Mouse (Mus musculus) layer of hippocampus, adult 2 months (tissue): ENCODE measurements around the gene Wdr4. TPM values are rescaled to one million over a fixed set of nuclear protein-coding genes. Genes with fewer than 3 reads are reported as not detected.

ENCODE experiments used
- DNase-seq, 2 experiments: peaks; one replicate each; pipeline ENCODE4 v3.0.0; 2022; ENCODE audit warnings: low spot score in 2 of 2
- H3K27ac ChIP-seq: fragments of 200-600 bp; 2 replicates; pipeline ENCODE4 v1.8.1; 2022
- H3K4me3 ChIP-seq: fragments of 200-600 bp; 2 replicates; pipeline ENCODE4 v1.8.1; 2022; ENCODE audit warnings: mild to moderate bottlenecking
- CTCF ChIP-seq: fragments of 200-600 bp; conservative IDR thresholded peaks from 2 replicates; pipeline ENCODE4 v1.8.1; 2022; ENCODE audit warnings: antibody characterized with exemption, mild to moderate bottlenecking, moderate library complexity
- total RNA-seq, 2 experiments: library from RNA; stranded (reverse); gene quantifications; 2 replicates each; pipeline ENCODE4 v1.2.3; 2021

Wdr4 gene
- total RNA-seq, 2 experiments from 2014 or later = 25.9 to 29.9 TPM

- H3K4me3 ChIP-seq = no peak overlapping the region
- DNase-seq = no peak
- H3K27ac ChIP-seq = no peak overlapping the region
- TF ChIP-seq CTCF = peak; percentile 62
These were observed 18.9 kb downstream of the Wdr4 start for GRCm38 (mm10) chr17:31500908-31501307.

- no peak for TF ChIP-seq CTCF
- H3K4me3 ChIP-seq = no peak overlapping the region
- no peak for DNase-seq
- H3K27ac ChIP-seq = no peak overlapping the region
These were observed 19.4 kb downstream of the Wdr4 start for GRCm38 (mm10) chr17:31500416-31500815.

GRCm38 (mm10) chr17:31499725-31500124 is 20.1 kb downstream of the Wdr4 start:
- Histone ChIP-seq H3K4me3 (no peak overlapping the region), H3K27ac (no peak overlapping the region)
- DNase-seq = no peak
- no peak for TF ChIP-seq CTCF

DNA sequence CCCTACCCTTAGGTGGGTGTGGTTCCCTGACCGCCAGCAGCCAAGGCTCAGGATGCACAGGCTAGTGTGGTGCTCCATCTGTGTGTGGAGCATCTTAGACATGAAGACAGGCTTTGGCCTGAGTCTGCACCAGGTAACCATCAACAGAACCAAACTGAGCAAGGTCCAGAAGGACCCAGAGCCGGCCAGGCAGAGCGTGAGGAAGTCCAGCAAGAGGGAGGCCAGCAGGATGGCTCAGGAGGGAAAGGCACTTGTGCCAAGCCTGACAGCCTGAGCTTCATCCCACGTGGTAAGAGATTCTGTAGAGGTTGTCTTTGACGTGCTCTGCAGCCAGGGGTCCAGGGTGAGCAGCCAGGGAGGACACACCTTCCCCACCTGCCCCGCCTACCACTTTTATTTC is 22.1 kb downstream of the Wdr4 start:
- TF ChIP-seq CTCF = no peak

DNA sequence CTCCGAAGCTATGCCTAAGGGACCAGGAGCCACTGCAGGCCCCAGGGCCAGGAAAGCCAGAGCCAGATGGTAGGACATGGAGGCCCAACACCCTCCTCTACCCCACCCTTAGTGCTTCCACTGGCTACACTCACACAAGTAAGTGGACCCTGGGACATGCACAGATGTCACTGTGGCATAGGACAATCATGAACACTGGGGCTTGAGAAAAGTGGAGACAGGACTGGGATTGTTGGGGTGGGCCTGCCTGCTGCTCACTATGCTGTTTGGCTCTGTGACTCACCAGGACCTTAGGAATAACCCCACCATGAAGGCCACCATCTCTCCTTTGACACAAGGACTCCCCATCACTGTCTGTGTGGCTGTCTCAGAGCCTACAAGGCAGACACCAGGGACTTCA is 24.8 kb downstream of the Wdr4 start:
- Histone ChIP-seq H3K27ac (no peak overlapping the region), H3K4me3 (no peak overlapping the region)
- no peak for DNase-seq
- TF ChIP-seq CTCF = no peak

More for the DNA sequence above, 22.1 kb downstream of the Wdr4 start:
- Histone ChIP-seq H3K27ac (no peak overlapping the region), H3K4me3 (no peak overlapping the region)
- DNase-seq = no peak

GRCm38 (mm10) chr17:31492416-31492815 is 27.4 kb downstream of the Wdr4 start:
- DNase-seq = peak; percentile 85

GRCm38 (mm10) chr17:31491355-31491754 is 28.4 kb downstream of the Wdr4 start:
- H3K4me3 ChIP-seq = no peak overlapping the region
- DNase-seq = no peak
- no peak overlapping the region for H3K27ac ChIP-seq
- TF ChIP-seq CTCF = no peak

More at GRCm38 (mm10) chr17:31492416-31492815, 27.4 kb downstream of the Wdr4 start:
- Histone ChIP-seq H3K27ac (no peak overlapping the region), H3K4me3 (no peak overlapping the region)
- TF ChIP-seq CTCF = peak; percentile 97

- Histone ChIP-seq H3K4me3 (no peak overlapping the region), H3K27ac (no peak overlapping the region)
- TF ChIP-seq CTCF = no peak
- DNase-seq = no peak
These were observed 32.2 kb downstream of the Wdr4 start for GRCm38 (mm10) chr17:31487433-31488060.

DNA sequence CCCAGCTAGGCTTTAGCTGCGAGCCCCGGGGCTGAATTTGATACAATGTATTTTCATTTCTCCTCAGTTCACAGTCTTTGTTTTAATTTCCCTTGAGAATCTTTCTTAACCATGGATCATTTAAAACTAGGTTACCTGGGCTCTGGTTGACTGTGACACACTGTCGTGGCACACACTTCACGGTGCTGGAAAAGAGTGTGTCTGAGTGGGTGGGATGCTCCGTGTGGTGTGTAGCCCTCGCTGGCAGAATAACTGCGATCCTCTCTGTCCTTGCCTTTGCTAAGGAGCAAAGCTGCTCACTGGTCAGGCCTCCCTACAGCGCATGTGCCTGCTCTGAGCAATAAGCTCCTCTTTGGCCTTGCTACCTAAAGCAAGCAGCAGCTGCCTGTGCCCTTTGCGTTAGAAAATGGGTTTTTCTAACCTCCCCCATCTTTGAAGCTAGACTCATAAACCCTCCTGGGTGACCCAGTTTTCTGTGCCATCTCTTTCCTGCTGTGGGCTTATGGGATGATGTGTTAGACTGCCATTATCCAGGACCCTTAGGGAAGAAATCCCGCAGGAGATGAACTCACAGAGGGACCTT is 33.1 kb downstream of the Wdr4 start:
- no peak for TF ChIP-seq CTCF
- Histone ChIP-seq H3K4me3 (no peak overlapping the region), H3K27ac (no peak overlapping the region)
- DNase-seq = no peak

- no peak overlapping the region for H3K4me3 ChIP-seq
- no peak for DNase-seq
- no peak for TF ChIP-seq CTCF
- no peak overlapping the region for H3K27ac ChIP-seq
These were observed 40.5 kb downstream of the Wdr4 start for GRCm38 (mm10) chr17:31479108-31479844.

GRCm38 (mm10) chr17:31478606-31479005 is 41.2 kb downstream of the Wdr4 start:
- TF ChIP-seq CTCF = no peak
- DNase-seq = no peak
- no peak overlapping the region for H3K4me3 ChIP-seq
- H3K27ac ChIP-seq = no peak overlapping the region

GRCm38 (mm10) chr17:31474388-31474787 is 45.4 kb downstream of the Wdr4 start:
- Histone ChIP-seq H3K4me3 (no peak overlapping the region), H3K27ac (no peak overlapping the region)
- no peak for DNase-seq
- no peak for TF ChIP-seq CTCF

DNA sequence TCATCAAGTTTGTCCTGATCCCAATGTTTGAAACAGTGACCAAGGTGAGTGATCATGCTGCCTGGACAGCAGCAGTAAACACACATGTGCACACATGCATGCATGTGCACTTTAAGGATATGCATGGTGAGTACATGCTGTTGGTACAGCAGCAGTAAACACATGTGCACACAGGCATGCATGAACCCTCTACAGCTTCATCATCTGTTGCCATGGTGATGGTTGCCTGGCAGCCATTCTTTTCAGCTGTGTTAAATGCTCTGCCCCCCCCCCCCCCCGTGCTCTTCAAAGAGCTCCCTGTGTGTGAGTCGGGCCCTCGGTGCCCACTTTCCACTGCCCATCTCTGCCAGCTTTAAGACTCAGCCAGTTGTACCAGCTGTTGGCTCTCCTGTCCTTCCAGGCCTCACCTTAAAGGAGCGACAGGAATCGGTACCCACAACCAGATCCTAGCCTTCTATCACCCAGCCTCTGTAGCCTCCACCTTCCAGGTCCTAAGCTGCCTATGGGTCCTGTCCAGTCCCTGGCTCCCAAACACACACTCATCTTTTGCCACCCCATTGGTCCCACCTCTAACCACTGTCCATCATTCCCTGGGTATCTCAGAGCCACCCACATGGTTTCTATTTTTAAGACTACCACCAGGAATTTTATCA is 48.9 kb downstream of the Wdr4 start:
- Histone ChIP-seq H3K27ac (no peak overlapping the region), H3K4me3 (no peak overlapping the region)
- TF ChIP-seq CTCF = no peak
- DNase-seq = no peak
